Mouse (Mus musculus) hindlimb bud, embryonic 11.5 days (tissue): ENCODE data around the gene Uba7.
A peak's percentile ranks its signal among the peaks of the same experiment; 100 is the strongest.

Experiments used
- DNase-seq: peaks from one replicate; pipeline ENCODE4 v3.0.0-alpha.2; 2012; ENCODE audit warnings: low read depth, low spot score; ENCODE audit errors: extremely low spot score

The Uba7 gene

DNA sequence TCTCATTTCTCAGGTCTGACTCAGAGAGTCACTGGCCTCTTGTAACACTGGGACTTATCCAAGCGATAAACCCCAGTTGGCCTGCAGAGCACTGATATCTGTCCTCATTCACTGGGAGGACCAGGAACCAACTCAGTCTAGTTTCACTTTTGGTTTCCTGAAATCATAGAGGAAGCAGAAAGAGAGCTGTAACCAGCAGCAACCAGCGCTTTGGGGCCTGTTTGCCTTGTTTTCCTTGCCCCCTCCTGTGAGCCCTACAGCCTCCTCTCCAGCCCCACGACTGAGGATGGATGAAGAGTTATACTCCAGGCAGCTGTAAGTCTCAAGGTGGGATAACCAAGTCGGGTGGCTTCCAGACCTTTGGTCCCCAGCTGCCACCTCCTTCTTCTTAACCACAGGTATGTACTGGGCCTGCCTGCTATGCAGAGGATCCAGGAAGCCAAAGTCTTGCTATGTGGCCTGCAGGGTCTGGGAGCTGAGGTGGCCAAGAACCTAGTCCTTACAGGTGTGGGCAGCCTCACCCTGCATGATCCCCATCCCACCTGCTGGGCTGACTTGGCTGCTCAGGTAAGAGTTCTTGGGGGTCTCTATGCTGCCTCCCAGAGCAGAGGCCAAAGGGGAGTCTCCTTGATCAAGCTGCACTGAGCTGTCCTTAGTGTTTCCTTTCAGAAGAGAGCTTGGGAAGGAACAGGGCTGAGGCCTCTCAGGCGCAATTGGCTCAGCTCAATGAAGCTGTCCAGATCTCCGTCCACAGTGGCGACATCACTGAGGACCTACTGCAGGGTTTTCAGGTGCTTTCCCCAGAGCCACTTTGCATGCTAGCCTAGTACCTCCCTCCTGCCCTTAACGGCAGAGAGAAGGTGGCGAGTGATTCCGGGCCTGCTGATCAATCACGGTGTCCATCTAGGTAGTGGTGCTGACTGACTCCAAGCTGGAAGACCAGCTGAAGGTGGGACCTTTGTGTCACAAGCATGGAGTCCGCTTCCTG lies at the start of gene Uba7:
TSS of gene Uba7 (plus strand) at position 107 of the 988 bp plus-strand sequence.
- no peak for DNase-seq

DNA sequence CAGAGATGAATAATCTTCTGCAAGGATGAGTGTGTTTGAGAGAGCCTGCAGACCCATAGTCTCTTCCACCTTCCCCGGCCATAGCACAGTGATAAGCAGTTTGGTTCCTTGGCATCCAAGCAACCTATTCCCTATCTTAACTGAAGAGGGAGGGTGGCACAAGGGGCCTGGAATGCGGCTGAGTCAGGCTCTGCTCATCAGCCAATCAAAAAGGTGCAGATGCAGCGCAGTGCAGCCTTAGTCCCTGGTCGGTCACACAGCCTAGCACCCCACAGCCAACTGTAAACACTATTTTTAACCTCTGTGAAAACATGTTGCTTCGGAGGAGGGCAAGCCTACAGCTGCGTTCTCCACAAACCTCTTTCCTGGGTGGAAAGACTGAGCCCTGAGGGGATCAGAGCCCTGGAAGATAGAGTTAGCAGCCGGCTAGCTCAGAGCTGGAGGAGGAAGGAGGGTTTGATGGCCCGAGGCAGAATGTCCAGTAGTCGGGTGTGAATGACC lies 48.3 kb upstream of the Uba7 start:
- DNase-seq, result no peak

DNA sequence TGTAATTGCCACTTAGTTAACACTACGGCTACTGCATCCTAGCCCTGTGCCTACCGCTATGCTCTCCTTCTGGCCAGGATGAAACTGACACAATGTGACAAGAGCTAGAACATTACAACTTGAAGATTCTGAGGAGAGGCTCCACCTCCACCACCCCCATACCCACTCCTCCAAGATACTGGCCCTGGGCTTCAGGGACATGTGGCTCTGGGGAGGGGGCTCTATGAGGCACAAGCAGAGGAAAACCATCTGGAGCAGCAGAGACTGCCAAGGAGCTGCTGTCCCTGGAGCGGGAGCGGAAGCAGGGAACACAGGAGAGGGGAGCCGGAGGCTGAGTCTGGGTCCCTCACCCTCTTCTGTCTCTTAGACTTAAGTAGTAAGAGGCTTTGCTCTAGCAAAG lies 47.6 kb upstream of the Uba7 start:
- DNase-seq, result no peak

DNA sequence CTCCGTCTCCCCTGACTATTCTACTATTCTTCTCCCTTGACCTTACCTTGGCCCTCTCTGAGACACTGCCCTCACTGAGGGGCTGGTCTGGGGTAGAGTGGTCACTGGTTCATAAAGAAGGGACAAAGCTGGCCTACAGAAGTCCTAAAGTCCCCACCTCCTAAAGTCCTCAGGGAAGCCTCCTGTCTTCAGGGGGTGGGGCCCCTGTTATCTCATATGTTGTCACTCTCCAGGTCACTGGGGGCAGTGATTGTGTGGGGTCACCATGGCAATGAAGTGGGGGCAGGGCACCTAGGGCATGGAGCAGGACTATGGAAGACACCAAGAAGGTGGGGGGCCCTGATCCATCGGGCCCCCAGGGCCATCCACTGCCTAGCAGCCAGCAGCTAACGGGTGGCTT lies 47.1 kb upstream of the Uba7 start, which contains the start of gene Actl11:
TSS of gene Actl11 (plus strand) at position 301 of the 400 bp plus-strand sequence.
- DNase-seq, result no peak

DNA sequence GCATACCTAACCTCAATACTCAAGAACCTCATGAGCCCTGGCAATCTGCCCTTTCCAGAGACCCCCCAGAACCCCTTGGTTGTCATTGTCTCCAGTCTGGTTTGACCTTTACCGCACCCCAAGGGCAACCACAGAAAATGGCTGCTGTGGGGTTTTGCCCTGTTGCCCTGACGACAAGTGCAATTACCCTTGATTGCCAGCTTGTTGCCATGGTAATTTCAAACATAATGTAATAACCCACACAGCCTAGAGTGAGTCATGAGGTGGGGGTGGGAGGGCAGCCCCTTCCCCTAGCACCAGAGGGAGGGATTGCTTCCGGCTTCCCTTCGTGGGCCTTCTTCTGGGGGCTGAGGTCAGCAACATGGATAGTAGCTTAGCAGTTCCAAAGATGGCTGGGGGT lies 43.1 kb upstream of the Uba7 start:
- no peak for DNase-seq

DNA sequence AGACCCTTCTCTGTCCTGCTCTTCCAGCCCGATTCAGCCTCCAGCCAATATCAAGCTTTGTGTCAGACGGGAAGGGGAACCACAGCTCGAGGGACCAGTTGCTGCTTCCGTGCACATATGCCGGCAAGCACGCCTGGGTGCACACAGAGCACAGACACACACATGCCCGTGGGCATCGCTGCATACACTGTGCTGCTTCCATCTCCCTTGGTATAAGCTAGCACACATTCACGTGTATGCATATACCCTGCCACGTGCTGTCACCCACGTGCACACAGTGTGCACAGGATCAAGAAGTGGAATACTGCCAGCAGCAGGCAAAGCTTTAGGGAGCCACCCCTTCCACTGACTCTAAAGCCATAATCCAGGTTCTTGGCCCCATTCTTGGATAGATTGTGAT lies 41.2 kb upstream of the Uba7 start:
- no peak for DNase-seq

DNA sequence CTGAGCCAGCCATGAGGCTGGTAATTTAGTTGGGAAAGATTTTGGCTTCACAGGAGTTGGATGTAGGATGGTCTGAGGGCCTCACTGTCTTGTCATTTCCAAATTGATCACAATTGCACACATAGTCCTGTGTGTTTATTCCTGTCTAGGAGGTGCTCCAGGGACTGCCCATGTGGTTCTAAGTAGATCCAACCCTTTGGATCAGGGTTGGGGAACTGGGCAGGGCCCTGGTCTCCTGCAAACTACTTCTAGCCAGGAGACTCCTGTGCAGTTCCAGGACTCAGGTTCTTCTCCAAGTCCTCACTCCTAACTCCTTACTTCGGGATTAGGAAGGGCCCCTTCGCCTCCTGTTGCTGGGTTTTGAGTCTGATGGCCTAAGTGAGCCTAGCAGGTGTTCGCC lies 39.9 kb upstream of the Uba7 start, which contains the start of gene Camkv:
TSS of gene Camkv (plus strand) at position 301 of the 400 bp plus-strand sequence.
- DNase-seq, result no peak

DNA sequence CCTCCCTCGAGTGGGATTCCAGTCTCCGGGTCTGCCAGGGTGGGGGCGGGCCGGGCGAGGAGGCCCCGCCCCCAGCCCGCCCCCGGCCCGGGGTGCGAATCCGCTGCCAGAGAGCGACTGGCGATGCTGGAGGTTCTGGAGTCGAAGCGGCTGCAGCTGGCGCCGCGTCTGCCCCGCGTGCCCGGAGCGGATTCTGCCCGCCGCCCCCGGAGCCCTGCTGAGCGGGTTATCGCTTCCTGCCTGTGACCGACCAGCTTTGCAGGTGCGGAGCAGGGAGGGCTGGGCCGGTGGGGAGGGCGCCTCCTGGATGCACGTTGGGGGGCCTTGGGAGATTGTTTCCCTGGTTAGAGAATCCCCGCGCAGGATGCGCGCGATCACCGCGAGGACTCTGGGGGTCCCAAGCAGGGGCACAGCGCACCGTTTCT lies 39.5 kb upstream of the Uba7 start:
- DNase-seq, result no peak

DNA sequence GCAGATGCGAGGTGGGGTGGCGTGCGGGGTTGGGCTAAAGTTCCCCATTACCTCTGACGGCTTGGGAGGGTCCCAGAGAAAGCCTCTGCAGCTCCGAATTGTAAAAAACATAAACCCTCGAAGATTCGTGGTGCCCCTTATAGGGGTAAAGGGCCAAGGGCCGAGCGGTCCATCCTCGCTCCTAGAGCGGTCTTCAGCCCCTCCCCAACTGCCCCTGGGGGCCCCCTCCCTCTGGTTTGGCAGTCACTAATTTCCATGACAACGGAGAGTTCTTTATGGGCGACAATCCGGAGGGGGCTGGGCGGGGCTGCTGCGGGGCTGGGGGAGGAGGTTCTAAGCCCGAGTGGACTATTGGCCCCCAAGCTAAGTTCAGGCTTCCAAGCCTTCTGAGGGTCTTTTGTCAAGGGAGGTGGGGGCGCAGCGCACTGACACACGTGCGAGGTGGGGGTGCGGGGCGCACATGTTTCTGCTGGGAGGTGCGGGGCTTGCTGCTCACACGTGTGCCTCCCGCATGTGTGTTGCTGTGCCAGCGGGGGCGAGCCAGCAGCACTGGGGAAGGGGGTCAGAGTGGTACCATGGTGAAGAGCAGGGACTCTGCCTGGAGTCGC lies 39.0 kb upstream of the Uba7 start:
- no peak for DNase-seq

DNA sequence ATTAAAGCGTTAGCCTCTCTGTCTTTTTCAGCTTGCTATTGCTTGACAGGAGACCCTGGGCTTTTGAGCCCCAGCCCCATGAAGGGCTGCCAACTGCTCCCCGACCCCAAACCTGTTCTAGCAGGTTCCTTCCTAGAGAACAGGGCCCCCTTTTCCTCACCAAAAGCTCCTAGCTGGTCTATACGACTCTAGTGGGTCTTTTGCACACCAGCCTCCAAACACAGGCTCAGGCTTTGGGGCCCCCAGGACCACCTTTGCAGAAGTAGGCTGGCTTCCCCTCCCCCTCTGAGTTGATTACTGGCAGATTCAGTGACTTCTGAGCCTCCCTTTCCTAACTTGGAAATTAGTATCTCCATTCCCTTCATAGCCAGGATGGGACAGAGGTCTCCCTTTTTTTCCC lies 38.5 kb upstream of the Uba7 start:
- DNase-seq, result no peak

DNA sequence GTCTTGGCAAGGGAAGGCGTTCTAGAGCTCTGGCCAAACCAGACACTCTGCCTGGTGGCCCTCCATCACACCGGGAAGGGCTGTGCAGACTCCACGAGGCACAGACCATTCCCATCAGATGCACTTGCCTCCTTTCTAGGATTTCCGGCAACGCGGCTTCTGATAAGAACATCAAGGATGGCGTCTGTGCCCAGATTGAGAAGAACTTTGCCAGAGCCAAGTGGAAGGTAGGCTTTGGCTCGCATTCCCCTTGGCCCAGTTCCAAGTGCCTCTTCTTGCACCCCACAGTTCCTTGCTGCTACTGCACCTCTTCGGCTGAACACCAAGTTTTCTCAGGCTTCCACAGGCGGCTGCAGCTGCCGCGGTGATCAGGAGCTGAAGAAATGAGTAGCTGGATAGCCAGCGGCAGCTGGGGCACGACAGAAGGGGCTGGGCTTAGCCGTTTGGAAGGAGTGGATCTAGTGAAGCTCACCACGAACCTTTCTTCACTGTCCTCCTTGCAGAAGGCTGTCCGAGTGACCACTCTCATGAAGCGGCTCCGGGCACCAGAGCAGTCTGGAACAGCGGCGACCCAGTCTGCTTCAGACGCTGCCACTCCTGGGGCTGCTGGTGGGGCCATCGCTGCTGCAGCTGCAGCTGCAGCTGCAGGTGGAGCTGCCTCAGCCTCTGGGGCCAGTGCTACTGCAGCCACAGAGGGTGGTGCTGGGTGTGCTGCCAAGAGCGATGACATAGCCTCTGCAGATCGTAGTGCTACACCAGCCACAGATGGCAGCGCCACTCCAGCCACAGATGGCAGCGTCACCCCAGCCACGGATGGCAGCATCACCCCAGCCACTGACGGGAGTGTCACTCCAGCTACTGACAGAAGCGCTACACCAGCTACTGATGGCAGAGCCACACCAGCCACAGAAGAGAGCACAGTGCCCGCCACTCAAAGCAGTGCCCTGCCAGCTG lies 27.8 kb upstream of the Uba7 start:
- no peak for DNase-seq

DNA sequence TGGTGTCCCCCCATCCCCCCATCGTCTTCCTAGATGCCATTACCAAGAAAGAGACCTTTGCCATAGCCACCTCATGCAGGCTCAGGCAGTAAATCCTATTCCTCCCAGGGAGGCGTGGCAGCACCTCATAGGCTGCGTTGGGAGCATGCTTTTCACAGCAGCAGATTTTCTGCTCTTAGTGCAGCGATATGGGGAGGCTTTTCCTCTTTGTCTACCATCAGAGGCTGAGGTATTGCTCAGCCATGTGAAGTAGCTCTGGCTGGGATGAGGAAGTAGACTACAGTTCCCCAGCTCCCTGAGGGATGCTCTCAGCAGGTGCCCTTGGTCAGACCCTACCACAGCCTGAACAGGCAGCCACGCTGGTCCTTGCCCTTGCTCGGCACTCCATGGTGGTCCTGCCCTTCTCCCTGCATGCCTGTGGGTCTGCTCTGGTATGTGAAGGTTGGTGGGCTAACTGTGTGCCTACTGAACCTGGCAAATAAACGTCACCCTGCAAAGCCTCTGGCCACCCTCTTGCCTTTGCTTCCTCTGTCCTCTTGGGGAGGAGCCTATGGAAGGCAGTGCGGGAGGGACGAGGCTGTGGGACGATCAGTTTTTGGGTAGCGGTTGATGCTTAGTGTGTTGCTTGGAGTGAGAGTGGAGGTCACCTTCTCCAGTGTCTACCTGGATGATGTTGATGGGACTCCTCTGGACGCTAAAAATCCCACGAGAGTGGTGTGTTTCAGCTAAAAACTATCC lies 26.0 kb upstream of the Uba7 start:
- no peak for DNase-seq

DNA sequence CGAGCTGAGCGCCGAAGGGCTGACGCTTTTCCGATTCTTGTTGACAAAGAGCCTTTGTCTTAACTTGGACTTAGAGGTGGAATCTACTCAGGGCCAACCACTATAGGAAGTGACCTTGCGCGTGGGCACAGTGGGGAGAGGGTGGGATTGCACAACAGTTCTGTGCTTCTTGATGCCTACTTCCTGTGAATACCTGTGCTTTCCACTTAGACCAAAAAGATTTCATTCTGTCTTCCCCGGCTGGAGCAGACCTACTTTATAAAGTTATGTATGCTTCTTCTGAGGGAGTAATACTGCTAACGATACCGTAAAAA lies 25.4 kb upstream of the Uba7 start, which contains the start of gene Traip:
TSS of gene Traip (plus strand) at position 215 of the 314 bp plus-strand sequence.
- no peak for DNase-seq

DNA sequence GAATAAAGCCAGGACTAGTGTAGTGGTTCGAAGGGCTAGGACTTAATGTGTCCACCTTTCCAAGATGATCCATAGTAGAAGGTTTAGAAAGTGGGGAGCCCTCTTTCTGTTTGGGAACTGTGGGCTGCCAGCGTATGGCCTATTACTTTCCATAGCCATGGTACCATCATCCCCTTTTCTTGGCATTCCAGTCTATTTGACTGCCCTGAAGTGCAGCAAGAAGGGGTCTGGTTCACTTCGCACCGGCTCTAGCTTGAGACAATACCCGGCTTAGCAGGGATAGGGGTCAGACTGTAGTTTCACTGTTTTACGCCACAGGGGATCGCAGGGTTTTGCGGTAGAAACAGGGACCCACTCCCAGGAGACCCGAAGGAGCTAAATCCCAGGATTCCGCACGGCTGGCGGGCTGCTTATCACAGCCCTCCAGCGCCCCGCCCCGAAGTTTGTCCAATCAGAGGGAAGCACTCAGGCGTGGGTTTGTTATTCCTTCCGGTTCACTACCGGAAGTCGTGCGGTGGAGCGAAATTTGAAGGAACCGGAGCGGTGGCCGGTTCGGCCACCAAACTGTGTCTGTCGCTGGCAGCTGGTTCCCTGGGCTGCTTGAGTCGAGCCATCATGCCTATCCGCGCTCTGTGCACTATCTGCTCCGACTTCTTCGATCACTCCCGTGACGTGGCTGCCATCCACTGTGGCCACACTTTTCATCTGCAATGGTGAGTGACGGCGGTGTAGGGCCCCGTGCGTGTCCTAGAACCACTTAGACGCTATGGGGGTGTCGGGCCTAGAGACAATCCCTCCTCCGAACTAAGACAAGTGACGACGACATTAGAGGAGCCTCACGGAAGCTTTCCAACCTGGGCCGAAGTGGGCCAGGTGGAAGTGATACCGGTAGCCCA lies 24.6 kb upstream of the Uba7 start:
- DNase-seq, result peak; percentile 57

DNA sequence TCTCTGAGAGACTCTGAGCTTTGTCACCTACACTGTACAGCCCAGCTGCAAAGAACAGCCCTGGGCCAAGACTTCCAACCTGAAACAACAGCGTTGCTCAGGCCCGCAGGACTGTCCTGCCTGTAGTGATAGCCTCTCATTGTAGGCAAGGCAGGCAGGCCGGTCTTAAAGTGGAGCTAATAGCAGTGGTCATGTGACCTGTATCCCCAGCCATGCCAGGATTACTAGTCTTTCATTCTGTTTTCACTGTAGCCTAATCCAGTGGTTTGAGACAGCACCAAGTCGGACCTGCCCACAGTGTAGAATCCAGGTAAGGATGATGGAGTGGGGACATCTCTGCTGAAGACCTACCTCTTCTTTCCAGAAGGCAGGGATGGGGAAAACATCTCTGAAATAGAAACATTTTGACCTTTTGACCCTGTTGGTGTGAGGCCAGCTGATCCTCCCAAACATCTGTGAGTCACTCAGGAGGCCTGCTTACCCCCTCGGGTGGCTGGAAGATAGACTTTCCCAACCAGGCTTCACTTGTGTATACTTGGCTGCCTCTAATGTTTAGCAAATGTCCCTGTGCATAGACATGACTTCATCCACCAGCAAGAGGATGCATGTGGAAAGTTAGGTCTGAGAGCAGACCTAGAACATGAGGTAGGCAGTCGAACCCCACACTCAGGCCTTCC lies 19.6 kb upstream of the Uba7 start:
- no peak for DNase-seq

DNA sequence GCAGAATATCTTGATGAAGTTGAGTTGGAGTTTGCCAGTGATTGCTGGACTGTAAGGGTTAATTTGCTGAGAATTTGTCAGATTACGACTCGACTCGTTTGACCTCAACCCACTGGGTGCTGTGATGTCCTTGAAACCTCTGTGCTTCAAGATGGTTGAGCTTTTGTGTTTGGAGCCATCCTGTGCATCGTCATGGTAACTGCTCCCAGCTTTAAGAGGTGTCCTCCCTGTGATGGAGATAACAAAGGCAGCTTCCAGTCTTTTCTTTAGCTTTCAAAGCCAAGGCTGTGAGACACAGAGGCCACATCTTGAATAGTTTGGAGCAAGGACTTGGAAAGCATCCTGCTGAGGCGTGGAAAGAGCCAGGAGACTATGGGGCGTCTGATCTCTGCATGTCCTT lies 18.2 kb upstream of the Uba7 start:
- DNase-seq, result no peak

DNA sequence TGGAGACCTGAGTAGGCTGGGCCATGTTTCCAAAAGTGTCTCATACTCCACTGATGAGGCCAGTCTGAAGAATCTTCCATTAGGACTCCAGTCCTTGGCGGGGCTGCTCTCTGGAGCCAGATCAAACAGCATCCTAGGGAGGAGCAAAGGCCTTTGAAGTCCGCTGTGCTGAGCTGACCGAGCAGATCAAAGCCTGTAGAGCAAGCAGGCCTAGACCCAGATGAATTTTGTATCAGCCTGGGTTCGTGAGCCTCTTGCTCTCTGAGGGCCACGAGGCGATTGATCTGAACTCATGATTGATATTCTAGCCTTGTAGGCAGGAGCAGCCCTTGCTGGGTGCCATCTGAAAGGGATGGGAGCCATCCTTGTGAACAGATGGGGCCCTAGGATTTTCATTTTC lies 15.4 kb upstream of the Uba7 start:
- no peak for DNase-seq

DNA sequence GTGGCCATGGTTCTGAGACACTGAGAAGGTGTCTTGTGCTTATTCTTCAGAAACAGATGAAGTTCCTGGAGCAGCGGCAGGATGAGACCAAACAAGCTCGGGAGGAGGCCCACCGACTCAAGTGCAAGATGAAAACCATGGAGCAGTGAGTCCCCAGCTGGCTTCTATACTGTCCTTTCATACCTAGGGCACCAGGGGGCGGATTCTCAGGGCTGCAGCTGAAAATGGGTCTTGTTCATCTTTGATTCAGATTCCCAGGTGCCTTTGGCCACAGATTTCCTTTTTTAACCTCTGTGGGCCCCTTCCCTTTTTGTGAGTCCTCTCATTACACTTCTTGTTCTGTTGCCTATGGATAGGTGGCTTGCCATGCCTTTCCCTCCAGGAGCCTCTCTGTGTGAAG lies 14.4 kb upstream of the Uba7 start:
- DNase-seq, result no peak

DNA sequence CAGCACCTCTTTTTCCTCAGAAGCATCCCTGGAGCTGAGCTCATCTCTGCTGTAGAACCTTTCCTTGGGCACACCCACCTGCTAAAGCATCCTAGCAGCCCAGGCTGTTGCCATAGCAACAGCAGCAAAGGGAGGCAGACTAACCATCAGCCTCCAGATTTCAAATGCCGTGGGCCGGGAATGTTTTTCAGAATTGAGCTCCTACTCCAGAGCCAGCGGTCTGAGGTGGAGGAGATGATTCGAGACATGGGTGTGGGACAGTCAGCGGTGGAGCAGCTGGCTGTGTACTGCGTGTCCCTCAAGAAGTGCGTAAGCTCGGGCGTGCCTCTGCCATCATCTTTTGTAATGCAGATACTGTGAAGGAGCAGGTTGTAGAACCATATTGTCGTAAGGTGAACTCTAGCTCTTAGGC lies 13.9 kb upstream of the Uba7 start:
- no peak for DNase-seq
